Mouse (Mus musculus): ENCODE data around the gene Wdhd1.

DNA sequence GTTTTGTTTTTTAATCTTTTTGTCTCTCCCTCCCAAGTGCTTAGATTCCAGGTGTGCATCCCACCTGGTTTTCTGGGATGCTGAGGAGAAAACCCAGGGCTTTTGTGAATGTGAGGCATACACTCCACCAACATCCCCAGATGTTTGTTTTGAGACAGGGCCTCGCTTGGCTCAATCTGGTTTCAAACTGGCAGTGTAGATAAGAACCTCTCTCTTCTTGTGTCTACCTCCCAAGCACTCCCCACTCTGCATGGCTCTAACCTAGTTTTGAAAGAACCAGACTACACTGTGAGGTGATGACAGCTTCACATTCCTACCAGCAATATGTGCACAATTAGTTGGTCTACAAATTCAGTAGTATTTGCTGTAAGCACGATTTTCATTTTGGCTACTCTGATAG is 43.1 kb downstream of the Wdhd1 start:
- TF ChIP-seq CTCF (IDR thresholded peaks at IDR 0.05; ENCODE audit: control insufficient read depth, insufficient read depth, insufficient replicate concordance, low read depth, low read length), result no peak
- TF ChIP-seq POLR2A (IDR thresholded peaks at IDR 0.05; ENCODE audit: control insufficient read depth, low read depth, low read length), result no peak

Data from testis, adult 2 months (tissue).